Mouse (Mus musculus) CD4-positive naive resting alpha-beta T cell, adult 76 days (primary cell): ENCODE measurements around the gene Tdp1. TPM values are rescaled to one million over a fixed set of nuclear protein-coding genes. Genes with fewer than 3 reads are reported as not detected.

Source experiments
- total RNA-seq: library from RNA; stranded (reverse); gene quantifications from one replicate; pipeline ENCODE4 v1.2.4, GENCODE M21; 2023

Gene Tdp1
- total RNA-seq, result 29.2 TPM

GRCm38 (mm10) chr12:99884269-99885261 is at the start of gene Tdp1, which contains the start of gene Efcab11:
Gene Tdp1, plus strand, starts transcription at chr12:99884517.
Gene Efcab11, minus strand, starts transcription at chr12:99884439.

GRCm38 (mm10) chr12:99964301-99965202 is 80.2 kb downstream of the Tdp1 start, which contains the start of gene Kcnk13:
Gene Kcnk13, plus strand, starts transcription at chr12:99964499.

Other genes starting within 250 kb of the Tdp1 start
- 1.3 TPM for gene Efcab11, start 78 bp upstream of the Tdp1 start, total RNA-seq
- 1.5 TPM for gene Kcnk13, start 80.0 kb downstream of the Tdp1 start, total RNA-seq
- gene Psmc1, start 225.6 kb downstream of the Tdp1 start, total RNA-seq, result 73.3 TPM